Mouse (Mus musculus): Measurements from ENCODE around the gene Ccdc138. TPM values are rescaled to one million over a fixed set of nuclear protein-coding genes. Genes with fewer than 3 reads are reported as not detected.
A peak's percentile ranks its signal among the peaks of the same experiment; 100 is the strongest.

The Ccdc138 gene
- polyA plus RNA-seq, 1 experiment from 2014 or later = 8.4 TPM

DNA sequence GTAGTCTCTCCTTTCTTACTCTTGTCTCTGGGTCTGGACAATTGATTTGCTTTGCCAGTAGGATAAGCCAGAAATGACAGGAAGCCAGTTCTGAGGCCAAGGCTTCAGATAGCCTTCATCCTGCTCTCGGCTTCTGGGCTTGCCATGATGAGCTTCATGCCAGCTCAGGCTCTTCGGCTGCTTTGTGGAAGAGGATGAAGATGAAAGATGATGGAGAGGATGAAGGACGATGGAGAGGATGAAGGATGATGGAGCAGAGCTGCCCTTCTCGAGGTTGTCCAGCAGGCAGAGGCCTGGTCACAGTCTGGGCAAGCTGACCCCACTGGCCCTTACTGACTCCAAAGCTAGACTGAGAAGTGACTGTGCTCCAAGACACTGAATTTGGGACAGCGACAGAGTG, 102.4 kb downstream of the Ccdc138 start:
- Histone ChIP-seq H3K27me3 (ENCODE audit: control insufficient read depth, insufficient read depth, low read length) (no peaks in the 10 kb centered on the region), H3K4me2 (ENCODE audit: low read length) (no peak overlapping the region), H3K9me3 (ENCODE audit: control insufficient read depth, low read length) (no peaks in the 10 kb centered on the region), H3K36me3 (ENCODE audit: control insufficient read depth, insufficient read depth, low read length) (no peaks in the 10 kb centered on the region), H3K9ac (replicated peaks; ENCODE audit: low read length) (no peak overlapping the region), H3K4me1 (ENCODE audit: control insufficient read depth, insufficient read depth, low read length) (peaks cover 9% of the 10 kb centered on the region), H3K4me3 (replicated peaks; ENCODE audit: low read depth, low read length) (no peak overlapping the region), H3K27ac (replicated peaks; ENCODE audit: low read depth, low read length) (no peak overlapping the region)
- ATAC-seq (ENCODE audit: low FRiP score, low TSS enrichment) (no peak), DNase-seq (no peak)
- 93% methylated on average over 5 of the region's 5 CpGs for WGBS

DNA sequence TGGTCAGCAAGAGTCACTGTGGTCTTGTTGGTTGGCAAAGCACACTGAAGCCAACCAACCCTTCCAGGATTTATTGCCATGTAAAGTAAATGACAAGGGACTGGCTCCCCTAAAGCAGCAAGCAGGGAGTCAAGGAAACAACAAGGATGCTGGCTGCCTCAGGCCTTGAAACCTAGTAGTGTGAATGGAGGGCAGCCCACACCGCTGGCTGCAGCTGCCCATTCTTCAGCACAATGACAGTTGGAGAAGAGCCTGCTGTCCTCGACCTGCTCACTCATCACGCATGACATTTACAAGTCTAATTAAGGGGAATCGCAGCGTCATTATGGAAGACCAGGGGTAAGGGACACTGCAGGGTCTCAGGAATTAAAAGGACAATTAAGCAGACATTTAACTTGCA, 103.2 kb downstream of the Ccdc138 start:
- H3K9me3 ChIP-seq (ENCODE audit: control insufficient read depth, low read length) = no peaks in the 10 kb centered on the region
- 4% methylated on average over 5 of the region's 5 CpGs for WGBS
- H3K4me2 ChIP-seq (ENCODE audit: low read length) = no peak overlapping the region
- H3K4me3 ChIP-seq (replicated peaks; ENCODE audit: low read depth, low read length) = no peak overlapping the region
- H3K27me3 ChIP-seq (ENCODE audit: control insufficient read depth, insufficient read depth, low read length) = no peaks in the 10 kb centered on the region
- no peaks in the 10 kb centered on the region for H3K36me3 ChIP-seq (ENCODE audit: control insufficient read depth, insufficient read depth, low read length)
- peak overlapping the region; percentile 32; the same call in 1 of the 2 replicates for H3K27ac ChIP-seq (replicated peaks; ENCODE audit: low read depth, low read length)
- ATAC-seq (ENCODE audit: low FRiP score, low TSS enrichment) (peak; percentile 34; the same call in 1 of the 2 replicates), DNase-seq (peak; percentile 49)
- no peak overlapping the region for H3K9ac ChIP-seq (replicated peaks; ENCODE audit: low read length)
- peaks cover 9% of the 10 kb centered on the region for H3K4me1 ChIP-seq (ENCODE audit: control insufficient read depth, insufficient read depth, low read length)

DNA sequence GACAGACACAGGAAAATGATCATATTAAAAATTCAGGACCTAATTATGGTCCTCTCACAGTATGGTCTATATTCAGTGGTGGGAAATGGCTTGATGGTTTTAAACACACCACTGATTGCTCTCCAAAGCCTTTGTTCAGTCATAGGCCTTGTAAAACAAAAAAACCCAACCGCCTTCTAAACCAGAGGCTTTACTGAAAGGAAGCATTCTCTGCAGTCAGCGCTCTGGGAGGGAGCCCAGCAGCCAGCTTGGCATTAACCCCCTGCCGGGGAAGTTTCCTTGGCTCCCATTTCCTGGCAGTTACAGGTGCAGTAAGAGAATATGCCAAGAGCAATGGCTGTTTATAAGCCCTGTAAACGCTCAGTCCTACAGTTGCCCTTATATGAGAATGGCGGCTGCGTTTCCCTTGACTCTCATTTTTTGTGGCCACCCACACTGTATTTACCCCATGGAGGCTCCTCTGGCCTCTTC, 103.7 kb downstream of the Ccdc138 start:
- 22% methylated on average over 6 of the region's 6 CpGs for WGBS
- Histone ChIP-seq H3K9ac (replicated peaks; ENCODE audit: low read length) (no peak overlapping the region), H3K4me2 (ENCODE audit: low read length) (no peak overlapping the region), H3K36me3 (ENCODE audit: control insufficient read depth, insufficient read depth, low read length) (no peaks in the 10 kb centered on the region), H3K4me3 (replicated peaks; ENCODE audit: low read depth, low read length) (no peak overlapping the region), H3K9me3 (ENCODE audit: control insufficient read depth, low read length) (no peaks in the 10 kb centered on the region), H3K27me3 (ENCODE audit: control insufficient read depth, insufficient read depth, low read length) (no peaks in the 10 kb centered on the region), H3K4me1 (ENCODE audit: control insufficient read depth, insufficient read depth, low read length) (peaks cover 9% of the 10 kb centered on the region), H3K27ac (replicated peaks; ENCODE audit: low read depth, low read length) (peak overlapping the region; percentile 32; the same call in 1 of the 2 replicates)
- no peak for ATAC-seq (ENCODE audit: low FRiP score, low TSS enrichment)
- peak; percentile 65 for DNase-seq

- Histone ChIP-seq H3K9ac (replicated peaks; ENCODE audit: low read length) (no peak overlapping the region), H3K4me3 (replicated peaks; ENCODE audit: low read depth, low read length) (no peak overlapping the region), H3K27me3 (ENCODE audit: control insufficient read depth, insufficient read depth, low read length) (no peaks in the 10 kb centered on the region), H3K9me3 (ENCODE audit: control insufficient read depth, low read length) (no peaks in the 10 kb centered on the region), H3K36me3 (ENCODE audit: control insufficient read depth, insufficient read depth, low read length) (no peaks in the 10 kb centered on the region), H3K27ac (replicated peaks; ENCODE audit: low read depth, low read length) (0 out of 2 replicates have a peak overlapping the region, but pooled peaks have one; percentile 32), H3K4me2 (ENCODE audit: low read length) (no peak overlapping the region), H3K4me1 (ENCODE audit: control insufficient read depth, insufficient read depth, low read length) (peaks cover 9% of the 10 kb centered on the region)
- DNase-seq (no peak), ATAC-seq (ENCODE audit: low FRiP score, low TSS enrichment) (no peak)
- 82% methylated on average over 7 of the region's 7 CpGs for WGBS
Observed at GRCm38 (mm10) chr10:58601946-58602345, 104.2 kb downstream of the Ccdc138 start.

DNA sequence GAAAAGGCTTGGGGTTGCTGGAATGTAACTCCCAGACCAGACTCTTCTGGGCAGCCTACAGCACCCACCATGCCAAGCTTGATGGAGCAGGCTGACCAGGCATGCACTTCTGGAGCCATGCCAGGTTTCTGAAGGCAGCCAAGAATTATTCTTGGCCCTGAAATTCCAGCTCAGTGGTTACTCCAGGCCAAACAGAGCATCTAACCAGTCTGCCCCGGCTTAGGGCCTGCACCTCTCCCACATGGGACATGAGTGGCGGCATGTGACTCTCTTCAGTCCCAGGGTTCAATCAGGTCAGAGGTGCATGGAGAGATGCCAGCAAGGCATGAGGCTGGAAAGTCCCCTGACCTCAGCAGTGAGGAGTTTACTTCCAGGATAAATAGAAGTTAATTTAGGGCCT, 107.0 kb downstream of the Ccdc138 start:
- ATAC-seq (ENCODE audit: low FRiP score, low TSS enrichment) (no peak), DNase-seq (peak; percentile 9)
- Histone ChIP-seq H3K4me1 (ENCODE audit: control insufficient read depth, insufficient read depth, low read length) (peaks cover 9% of the 10 kb centered on the region), H3K4me2 (ENCODE audit: low read length) (no peak overlapping the region), H3K27me3 (ENCODE audit: control insufficient read depth, insufficient read depth, low read length) (no peaks in the 10 kb centered on the region), H3K4me3 (replicated peaks; ENCODE audit: low read depth, low read length) (no peak overlapping the region), H3K9me3 (ENCODE audit: control insufficient read depth, low read length) (no peaks in the 10 kb centered on the region), H3K9ac (replicated peaks; ENCODE audit: low read length) (no peak overlapping the region), H3K27ac (replicated peaks; ENCODE audit: low read depth, low read length) (no peak overlapping the region), H3K36me3 (ENCODE audit: control insufficient read depth, insufficient read depth, low read length) (no peaks in the 10 kb centered on the region)
- WGBS = 85% methylated on average over 2 of the region's 2 CpGs

DNA sequence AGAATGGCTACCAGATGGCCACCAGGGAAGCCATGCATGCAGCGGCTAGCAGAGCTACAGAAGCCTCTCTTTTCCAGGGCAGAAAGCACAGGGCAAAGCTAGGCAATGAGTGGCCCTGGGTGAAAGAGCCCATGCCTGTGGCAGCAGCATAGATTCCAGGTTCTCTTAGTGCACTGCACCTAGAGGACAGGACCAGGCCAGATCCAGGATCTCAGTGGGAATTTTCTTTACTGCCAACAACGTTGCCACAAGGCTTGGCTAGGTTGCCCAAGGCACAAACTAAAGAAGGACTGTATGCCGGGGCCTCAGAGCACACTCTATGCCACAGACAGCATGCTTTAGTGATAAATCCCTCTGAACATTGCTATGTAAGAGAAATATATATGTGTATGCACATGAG, 108.6 kb downstream of the Ccdc138 start:
- ATAC-seq (ENCODE audit: low FRiP score, low TSS enrichment) (no peak), DNase-seq (no peak)
- Histone ChIP-seq H3K9ac (replicated peaks; ENCODE audit: low read length) (no peak overlapping the region), H3K4me1 (ENCODE audit: control insufficient read depth, insufficient read depth, low read length) (peaks cover 4% of the 10 kb centered on the region; the same call in 1 of the 2 replicates), H3K4me3 (replicated peaks; ENCODE audit: low read depth, low read length) (no peak overlapping the region), H3K4me2 (ENCODE audit: low read length) (no peak overlapping the region), H3K36me3 (ENCODE audit: control insufficient read depth, insufficient read depth, low read length) (no peaks in the 10 kb centered on the region), H3K9me3 (ENCODE audit: control insufficient read depth, low read length) (no peaks in the 10 kb centered on the region), H3K27me3 (ENCODE audit: control insufficient read depth, insufficient read depth, low read length) (no peaks in the 10 kb centered on the region), H3K27ac (replicated peaks; ENCODE audit: low read depth, low read length) (no peak overlapping the region)
- WGBS = 84% methylated on average over 3 of the region's 3 CpGs

DNA sequence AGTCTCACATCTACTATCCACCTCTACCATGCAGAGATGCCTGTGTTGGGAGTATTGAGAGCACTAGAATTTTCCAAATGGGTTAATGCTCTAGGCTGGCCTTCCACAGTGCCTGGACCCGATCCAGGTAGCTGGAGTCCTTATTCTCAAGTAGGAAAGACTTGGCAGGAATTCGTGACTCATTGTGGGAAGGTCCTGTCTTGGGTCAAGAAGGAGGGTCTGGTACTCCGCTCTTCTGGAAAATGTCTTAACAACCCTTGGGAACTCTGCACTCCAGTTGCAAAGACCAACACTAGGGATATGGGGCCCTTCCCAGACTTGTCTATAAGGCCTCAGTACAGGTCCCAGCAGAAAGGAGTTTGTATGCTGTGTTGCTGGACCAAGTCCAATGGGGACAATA, 111.1 kb downstream of the Ccdc138 start:
- H3K27ac ChIP-seq (replicated peaks; ENCODE audit: low read depth, low read length) = no peak overlapping the region
- ATAC-seq (ENCODE audit: low FRiP score, low TSS enrichment) (no peak), DNase-seq (no peak)
- H3K4me1 ChIP-seq (ENCODE audit: control insufficient read depth, insufficient read depth, low read length) = no peaks in the 10 kb centered on the region
- 86% methylated on average over 3 of the region's 3 CpGs for WGBS
- no peaks in the 10 kb centered on the region for H3K9me3 ChIP-seq (ENCODE audit: control insufficient read depth, low read length)
- H3K9ac ChIP-seq (replicated peaks; ENCODE audit: low read length) = no peak overlapping the region
- H3K36me3 ChIP-seq (ENCODE audit: control insufficient read depth, insufficient read depth, low read length) = no peaks in the 10 kb centered on the region
- no peak overlapping the region for H3K4me2 ChIP-seq (ENCODE audit: low read length)
- H3K27me3 ChIP-seq (ENCODE audit: control insufficient read depth, insufficient read depth, low read length) = no peaks in the 10 kb centered on the region
- H3K4me3 ChIP-seq (replicated peaks; ENCODE audit: low read depth, low read length) = no peak overlapping the region

DNA sequence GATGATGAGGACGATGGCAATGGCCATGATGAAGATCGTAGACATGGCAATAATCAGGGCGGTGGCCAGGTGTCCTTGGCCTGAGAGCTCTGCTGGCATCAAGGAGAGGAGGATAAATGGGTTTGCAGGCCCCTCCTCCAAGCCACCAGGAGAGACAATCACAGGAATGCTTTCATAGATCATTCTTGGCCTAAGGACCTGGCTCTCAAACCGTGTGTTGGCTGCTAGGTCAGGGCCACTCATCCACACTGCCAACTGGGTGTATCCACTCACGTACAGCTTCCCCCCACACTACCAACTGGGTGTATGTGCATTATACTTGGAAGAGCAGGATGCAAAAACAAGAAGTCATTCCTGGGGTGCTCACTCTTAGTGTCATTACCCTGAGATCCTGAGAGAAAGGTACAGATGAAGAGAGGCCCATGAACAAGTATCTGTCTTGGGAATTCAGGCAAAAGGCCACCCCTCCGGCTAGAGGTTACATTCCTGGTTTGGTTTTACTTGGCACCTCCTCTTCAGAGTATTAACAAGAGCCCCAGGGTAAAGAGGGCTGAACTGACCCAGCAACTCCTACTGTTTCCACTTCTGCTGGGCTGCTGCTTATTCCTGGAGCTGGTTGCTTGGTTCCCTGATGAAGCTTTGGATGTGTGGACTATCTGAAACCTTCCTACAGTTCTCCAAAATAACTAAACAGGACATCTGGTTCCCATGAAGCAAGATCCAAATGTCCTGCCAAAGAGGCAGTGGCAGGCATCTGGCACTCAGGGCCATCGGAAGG, 112.9 kb downstream of the Ccdc138 start:
- Histone ChIP-seq H3K27me3 (ENCODE audit: control insufficient read depth, insufficient read depth, low read length) (no peaks in the 10 kb centered on the region), H3K4me1 (ENCODE audit: control insufficient read depth, insufficient read depth, low read length) (no peaks in the 10 kb centered on the region), H3K9me3 (ENCODE audit: control insufficient read depth, low read length) (no peaks in the 10 kb centered on the region), H3K9ac (replicated peaks; ENCODE audit: low read length) (no peak overlapping the region), H3K36me3 (ENCODE audit: control insufficient read depth, insufficient read depth, low read length) (no peaks in the 10 kb centered on the region), H3K4me3 (replicated peaks; ENCODE audit: low read depth, low read length) (no peak overlapping the region), H3K4me2 (ENCODE audit: low read length) (no peak overlapping the region), H3K27ac (replicated peaks; ENCODE audit: low read depth, low read length) (no peak overlapping the region)
- ATAC-seq (ENCODE audit: low FRiP score, low TSS enrichment) (no peak), DNase-seq (no peak)
- 91% methylated on average over 7 of the region's 7 CpGs for WGBS

DNA sequence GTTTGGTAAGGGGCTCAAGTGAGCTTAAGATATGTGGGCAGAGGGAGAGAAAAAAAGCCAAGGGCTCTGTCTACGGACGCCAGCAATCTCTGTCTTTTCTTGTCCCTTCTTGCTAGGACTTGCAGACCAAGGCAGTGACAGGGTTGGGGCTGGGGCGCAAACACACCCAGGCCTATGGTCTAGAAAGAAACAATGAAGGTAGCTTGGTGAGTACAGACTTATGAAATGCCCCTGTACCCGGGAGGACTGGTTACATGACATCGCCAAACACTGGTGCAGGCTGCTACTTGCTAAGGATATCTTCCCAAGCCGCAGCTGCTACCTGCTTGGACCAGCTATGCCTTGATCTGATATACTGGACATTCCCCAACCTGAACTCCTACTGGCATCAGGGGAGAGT, 116.9 kb downstream of the Ccdc138 start:
- no peaks in the 10 kb centered on the region for H3K27me3 ChIP-seq (ENCODE audit: control insufficient read depth, insufficient read depth, low read length)
- H3K4me1 ChIP-seq (ENCODE audit: control insufficient read depth, insufficient read depth, low read length) = no peaks in the 10 kb centered on the region
- H3K36me3 ChIP-seq (ENCODE audit: control insufficient read depth, insufficient read depth, low read length) = no peaks in the 10 kb centered on the region
- H3K9me3 ChIP-seq (ENCODE audit: control insufficient read depth, low read length) = no peaks in the 10 kb centered on the region
- ATAC-seq (ENCODE audit: low FRiP score, low TSS enrichment) (no peak), DNase-seq (no peak)
- H3K27ac ChIP-seq (replicated peaks; ENCODE audit: low read depth, low read length) = no peak overlapping the region
- no peak overlapping the region for H3K4me3 ChIP-seq (replicated peaks; ENCODE audit: low read depth, low read length)
- no peak overlapping the region for H3K9ac ChIP-seq (replicated peaks; ENCODE audit: low read length)
- no peak overlapping the region for H3K4me2 ChIP-seq (ENCODE audit: low read length)
- WGBS = 90% methylated on average over 6 of the region's 6 CpGs
